Mouse (Mus musculus): ENCODE results near the gene Sde2. TPM values are rescaled to one million over a fixed set of nuclear protein-coding genes. Genes with fewer than 3 reads are reported as not detected.
"Not testable (repeated sequence)": the region's sequence is repeated elsewhere in the genome, so short reads cannot be mapped to it uniquely, and the experiment has no call there.

Sde2 gene
- polyA plus RNA-seq, 1 experiment from 2014 or later = 27.2 TPM

GRCm38 (mm10) chr1:180826634-180827033 lies 24.3 kb upstream of the Sde2 start:
- Histone ChIP-seq H3K4me1 (ENCODE audit: control insufficient read depth, insufficient read depth, low read length) (0 out of 2 replicates have a peak, but pooled peaks cover 6% of the 10 kb centered on the region), H3K9me3 (ENCODE audit: control insufficient read depth, low read length) (no peaks in the 10 kb centered on the region), H3K27ac (replicated peaks; ENCODE audit: low read depth, low read length) (no peak overlapping the region), H3K4me3 (ENCODE audit: low read depth, low read length) (no peak overlapping the region), H3K36me3 (ENCODE audit: control insufficient read depth, insufficient read depth, low read length) (no peaks in the 10 kb centered on the region), H3K9ac (ENCODE audit: low read depth, low read length) (no peak overlapping the region), H3K4me2 (ENCODE audit: low read depth, low read length) (no peak overlapping the region), H3K27me3 (replicated peaks; ENCODE audit: control insufficient read depth, insufficient read depth, low read length) (no peaks in the 10 kb centered on the region)
- WGBS = 97% methylated on average over 4 of the region's 4 CpGs
- ATAC-seq (ENCODE audit: low read depth) (no peak), DNase-seq (ENCODE audit: low spot score) (no peak)

DNA sequence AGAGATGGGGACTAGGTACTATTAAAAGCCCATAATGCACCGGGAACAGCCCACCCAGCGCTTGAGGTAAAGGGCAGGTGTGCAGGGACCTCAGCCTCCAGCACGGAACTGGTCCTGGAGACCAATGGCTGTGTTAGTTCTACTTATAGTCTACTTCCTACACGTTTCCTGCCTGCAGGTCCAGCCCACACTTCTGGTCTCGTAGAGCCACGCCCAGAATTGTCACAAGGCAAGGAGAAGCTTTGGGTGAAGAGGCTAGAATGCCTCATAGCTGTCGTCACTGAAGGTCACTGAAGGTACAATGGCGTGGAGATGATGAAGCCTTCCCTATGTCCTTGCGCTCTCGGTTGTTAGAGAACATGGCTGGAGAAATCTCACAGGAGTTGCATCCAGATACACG lies 21.2 kb upstream of the Sde2 start:
- Histone ChIP-seq H3K9me3 (ENCODE audit: control insufficient read depth, low read length) (no peaks in the 10 kb centered on the region), H3K36me3 (ENCODE audit: control insufficient read depth, insufficient read depth, low read length) (no peaks in the 10 kb centered on the region), H3K4me2 (ENCODE audit: low read depth, low read length) (no peak overlapping the region), H3K27ac (replicated peaks; ENCODE audit: low read depth, low read length) (no peak overlapping the region), H3K9ac (ENCODE audit: low read depth, low read length) (no peak overlapping the region), H3K4me3 (ENCODE audit: low read depth, low read length) (no peak overlapping the region), H3K4me1 (ENCODE audit: control insufficient read depth, insufficient read depth, low read length) (0 out of 2 replicates have a peak, but pooled peaks cover 6% of the 10 kb centered on the region), H3K27me3 (replicated peaks; ENCODE audit: control insufficient read depth, insufficient read depth, low read length) (no peaks in the 10 kb centered on the region)
- DNase-seq (ENCODE audit: low spot score) (no peak), ATAC-seq (ENCODE audit: low read depth) (no peak)
- 83% methylated on average over 11 of the region's 11 CpGs for WGBS

DNA sequence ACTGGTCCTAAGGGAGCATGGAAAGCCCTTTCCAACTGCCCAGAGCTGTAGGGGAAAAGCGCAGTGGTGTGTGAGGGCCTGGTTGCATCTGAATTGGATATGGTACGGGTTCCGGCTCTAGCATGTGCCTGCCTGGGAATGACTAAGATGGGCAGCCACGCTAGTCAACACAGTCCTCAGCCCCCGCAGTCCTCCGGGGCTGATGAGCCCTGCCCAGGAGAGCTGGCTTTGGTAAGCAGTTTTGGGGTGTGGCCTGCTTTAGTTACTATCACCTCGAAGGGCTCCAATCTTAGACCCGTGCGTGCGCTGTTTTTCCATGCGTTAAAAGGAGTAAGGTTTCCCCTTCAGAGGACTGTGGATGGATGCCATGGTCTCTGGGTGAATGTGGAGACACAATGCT lies 20.8 kb upstream of the Sde2 start:
- 77% methylated on average over 10 of the region's 11 CpGs for WGBS
- Histone ChIP-seq H3K9me3 (ENCODE audit: control insufficient read depth, low read length) (no peaks in the 10 kb centered on the region), H3K36me3 (ENCODE audit: control insufficient read depth, insufficient read depth, low read length) (no peaks in the 10 kb centered on the region), H3K9ac (ENCODE audit: low read depth, low read length) (no peak overlapping the region), H3K4me2 (ENCODE audit: low read depth, low read length) (0 out of 2 replicates have a peak overlapping the region, but pooled peaks have one; percentile 2), H3K27me3 (replicated peaks; ENCODE audit: control insufficient read depth, insufficient read depth, low read length) (no peaks in the 10 kb centered on the region), H3K27ac (replicated peaks; ENCODE audit: low read depth, low read length) (0 out of 2 replicates have a peak overlapping the region, but pooled peaks have one; percentile 28), H3K4me1 (ENCODE audit: control insufficient read depth, insufficient read depth, low read length) (0 out of 2 replicates have a peak, but pooled peaks cover 6% of the 10 kb centered on the region), H3K4me3 (ENCODE audit: low read depth, low read length) (no peak overlapping the region)
- 0 out of 2 replicates have a peak, but pooled peaks have one; percentile 35 for ATAC-seq (ENCODE audit: low read depth)
- no peak for DNase-seq (ENCODE audit: low spot score)

DNA sequence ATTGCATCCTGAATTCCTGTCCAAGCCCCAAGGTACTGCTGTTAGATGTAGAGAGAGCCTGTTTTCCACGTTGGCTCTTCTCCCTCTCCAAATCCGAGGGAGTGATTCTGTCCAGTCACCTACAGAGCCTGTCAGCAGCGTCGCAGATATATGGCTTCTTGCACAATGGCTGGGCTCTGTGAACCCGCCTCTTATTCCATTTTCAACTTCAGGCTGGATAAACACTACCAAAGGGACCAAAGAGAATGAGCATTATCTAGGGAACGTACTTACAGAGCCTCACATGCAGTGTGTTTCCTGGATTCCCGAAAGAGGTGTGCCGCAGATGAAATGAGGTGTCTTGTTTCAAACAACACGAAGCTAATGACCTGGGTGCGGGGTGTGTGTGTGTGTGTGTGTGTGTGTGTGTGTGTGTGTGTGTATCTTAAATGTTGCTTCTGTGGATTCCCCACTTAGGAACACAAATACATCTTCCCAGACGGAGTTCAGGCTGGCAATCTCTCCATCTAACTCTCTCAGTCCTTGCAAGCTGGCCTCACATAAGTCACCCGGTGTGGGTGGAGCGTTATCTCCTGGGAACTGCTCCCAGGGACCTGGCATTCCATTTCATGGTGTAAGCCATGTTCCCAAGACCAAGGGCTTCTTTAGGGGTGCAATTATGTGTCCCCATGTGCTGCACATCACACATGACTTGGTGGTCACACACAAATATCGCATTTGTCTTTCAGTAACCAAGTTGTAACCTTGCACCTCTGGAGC lies 20.2 kb upstream of the Sde2 start:
- no peaks in the 10 kb centered on the region for H3K27me3 ChIP-seq (replicated peaks; ENCODE audit: control insufficient read depth, insufficient read depth, low read length)
- no peak overlapping the region for H3K27ac ChIP-seq (replicated peaks; ENCODE audit: low read depth, low read length)
- H3K9ac ChIP-seq (ENCODE audit: low read depth, low read length) = no peak overlapping the region
- H3K4me1 ChIP-seq (ENCODE audit: control insufficient read depth, insufficient read depth, low read length) = 0 out of 2 replicates have a peak, but pooled peaks cover 6% of the 10 kb centered on the region
- DNase-seq (ENCODE audit: low spot score) = peak; percentile 54
- WGBS = 57% methylated on average over 14 of the region's 14 CpGs
- H3K9me3 ChIP-seq (ENCODE audit: control insufficient read depth, low read length) = no peaks in the 10 kb centered on the region
- peak; percentile 74 for ATAC-seq (ENCODE audit: low read depth)
- no peak overlapping the region for H3K4me3 ChIP-seq (ENCODE audit: low read depth, low read length)
- no peaks in the 10 kb centered on the region for H3K36me3 ChIP-seq (ENCODE audit: control insufficient read depth, insufficient read depth, low read length)
- 0 out of 2 replicates have a peak overlapping the region, but pooled peaks have one; percentile 2 for H3K4me2 ChIP-seq (ENCODE audit: low read depth, low read length)

DNA sequence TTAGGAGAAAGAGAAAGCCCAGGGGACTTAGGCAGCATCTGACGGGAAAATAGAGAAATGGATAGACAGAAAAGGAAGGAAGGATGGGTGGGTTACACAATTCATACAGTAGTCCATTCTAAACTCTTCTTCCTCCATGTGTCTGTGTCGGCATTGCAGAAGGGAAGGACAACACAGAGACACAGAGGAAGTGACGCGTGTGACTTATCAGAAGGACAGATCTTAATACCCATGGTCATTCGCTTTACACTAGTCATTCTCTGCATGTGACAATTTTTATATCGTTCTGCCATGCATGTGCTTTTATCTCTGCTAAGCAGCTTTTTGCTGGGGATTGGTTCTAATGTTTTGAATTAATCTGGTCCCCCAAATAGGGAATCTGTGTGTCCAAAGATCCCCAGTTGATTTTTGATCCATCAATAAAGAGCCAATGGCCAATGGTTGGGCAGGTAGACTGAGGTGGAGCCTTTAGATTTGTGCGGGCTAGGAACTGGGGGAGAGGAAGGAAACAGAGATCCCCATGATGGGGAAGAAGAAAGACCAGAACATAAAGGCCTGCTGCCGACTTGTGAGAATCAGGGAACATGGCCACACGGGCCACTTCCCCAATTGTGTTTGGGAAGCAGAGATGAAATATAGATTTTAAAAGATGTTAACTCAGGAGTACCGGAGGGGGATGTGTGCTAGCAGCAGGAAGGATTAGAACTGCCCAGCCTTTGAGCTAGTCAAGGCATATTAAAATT lies 15.5 kb upstream of the Sde2 start:
- Histone ChIP-seq H3K27ac (replicated peaks; ENCODE audit: low read depth, low read length) (no peak overlapping the region), H3K4me1 (ENCODE audit: control insufficient read depth, insufficient read depth, low read length) (0 out of 2 replicates have a peak, but pooled peaks cover 3% of the 10 kb centered on the region), H3K27me3 (replicated peaks; ENCODE audit: control insufficient read depth, insufficient read depth, low read length) (no peaks in the 10 kb centered on the region), H3K9ac (ENCODE audit: low read depth, low read length) (no peak overlapping the region), H3K4me3 (ENCODE audit: low read depth, low read length) (no peak overlapping the region), H3K4me2 (ENCODE audit: low read depth, low read length) (no peak overlapping the region), H3K36me3 (ENCODE audit: control insufficient read depth, insufficient read depth, low read length) (no peaks in the 10 kb centered on the region), H3K9me3 (ENCODE audit: control insufficient read depth, low read length) (no peaks in the 10 kb centered on the region)
- WGBS = 86% methylated on average over 10 of the region's 10 CpGs
- DNase-seq (ENCODE audit: low spot score) (no peak), ATAC-seq (ENCODE audit: low read depth) (no peak)

DNA sequence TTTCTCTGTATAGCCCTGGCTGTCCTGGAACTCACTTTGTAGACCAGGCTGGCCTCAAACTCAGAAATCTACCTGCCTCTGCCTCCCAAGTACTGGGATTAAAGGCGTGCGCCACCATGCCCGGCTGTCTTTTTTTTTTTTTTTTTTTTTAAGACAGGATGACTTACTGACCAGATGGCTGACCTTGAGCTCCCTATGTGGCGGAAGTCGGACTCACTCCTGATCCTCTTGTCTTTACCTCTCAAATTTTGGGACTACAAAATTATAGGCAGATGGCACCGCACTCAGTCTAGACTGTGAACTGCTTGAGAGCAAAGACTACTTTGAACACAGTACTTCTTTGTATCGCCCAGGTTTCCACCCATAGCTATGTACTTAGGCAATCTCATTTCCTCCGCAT lies 14.5 kb upstream of the Sde2 start:
- H3K9ac ChIP-seq (ENCODE audit: low read depth, low read length); ATAC-seq (ENCODE audit: low read depth); DNase-seq (ENCODE audit: low spot score); H3K4me3 ChIP-seq (ENCODE audit: low read depth, low read length); H3K4me2 ChIP-seq (ENCODE audit: low read depth, low read length); H3K36me3 ChIP-seq (ENCODE audit: control insufficient read depth, insufficient read depth, low read length); H3K27ac ChIP-seq (replicated peaks; ENCODE audit: low read depth, low read length); H3K4me1 ChIP-seq (ENCODE audit: control insufficient read depth, insufficient read depth, low read length); H3K27me3 ChIP-seq (replicated peaks; ENCODE audit: control insufficient read depth, insufficient read depth, low read length); H3K9me3 ChIP-seq (ENCODE audit: control insufficient read depth, low read length): not testable (repeated sequence)
- WGBS = 92% methylated on average over 8 of the region's 8 CpGs

- 84% methylated on average over 5 of the region's 5 CpGs for WGBS
- no peak overlapping the region for H3K4me3 ChIP-seq (ENCODE audit: low read depth, low read length)
- no peak overlapping the region for H3K9ac ChIP-seq (ENCODE audit: low read depth, low read length)
- H3K27me3 ChIP-seq (replicated peaks; ENCODE audit: control insufficient read depth, insufficient read depth, low read length) = no peaks in the 10 kb centered on the region
- DNase-seq (ENCODE audit: low spot score) (no peak), ATAC-seq (ENCODE audit: low read depth) (no peak)
- H3K4me1 ChIP-seq (ENCODE audit: control insufficient read depth, insufficient read depth, low read length) = no peaks in the 10 kb centered on the region
- H3K27ac ChIP-seq (replicated peaks; ENCODE audit: low read depth, low read length) = no peak overlapping the region
- H3K36me3 ChIP-seq (ENCODE audit: control insufficient read depth, insufficient read depth, low read length) = no peaks in the 10 kb centered on the region
- H3K4me2 ChIP-seq (ENCODE audit: low read depth, low read length) = no peak overlapping the region
- no peaks in the 10 kb centered on the region for H3K9me3 ChIP-seq (ENCODE audit: control insufficient read depth, low read length)
Observed at GRCm38 (mm10) chr1:180837186-180837585, 13.7 kb upstream of the Sde2 start.

DNA sequence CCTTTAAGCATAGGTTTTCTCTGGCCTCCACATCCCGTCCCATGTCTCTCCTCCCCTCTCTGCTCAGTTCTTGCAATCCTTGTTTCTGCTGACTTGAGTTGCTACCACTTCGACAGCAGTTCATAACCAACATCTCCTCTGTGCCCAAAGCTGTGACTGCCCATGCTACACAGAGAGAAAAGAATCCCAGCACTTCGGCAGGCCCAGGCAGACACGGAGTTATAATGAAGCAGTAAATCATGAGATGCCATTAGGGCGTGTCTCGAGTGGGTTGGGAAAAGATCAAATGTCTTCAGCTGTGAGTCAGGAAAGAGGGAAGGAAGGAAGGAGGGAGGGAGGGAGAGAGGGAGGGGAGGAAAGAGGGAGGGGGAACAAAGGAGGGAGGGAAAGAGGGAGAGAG lies 12.9 kb upstream of the Sde2 start:
- Histone ChIP-seq H3K27ac (replicated peaks; ENCODE audit: low read depth, low read length) (no peak overlapping the region), H3K4me2 (ENCODE audit: low read depth, low read length) (no peak overlapping the region), H3K4me3 (ENCODE audit: low read depth, low read length) (no peak overlapping the region), H3K9me3 (ENCODE audit: control insufficient read depth, low read length) (no peaks in the 10 kb centered on the region), H3K4me1 (ENCODE audit: control insufficient read depth, insufficient read depth, low read length) (no peaks in the 10 kb centered on the region), H3K36me3 (ENCODE audit: control insufficient read depth, insufficient read depth, low read length) (no peaks in the 10 kb centered on the region), H3K9ac (ENCODE audit: low read depth, low read length) (no peak overlapping the region), H3K27me3 (replicated peaks; ENCODE audit: control insufficient read depth, insufficient read depth, low read length) (no peaks in the 10 kb centered on the region)
- DNase-seq (ENCODE audit: low spot score) (peak; percentile 36), ATAC-seq (ENCODE audit: low read depth) (no peak)
- WGBS = 36% methylated on average over 6 of the region's 6 CpGs
